In the genomic region with DNA sequence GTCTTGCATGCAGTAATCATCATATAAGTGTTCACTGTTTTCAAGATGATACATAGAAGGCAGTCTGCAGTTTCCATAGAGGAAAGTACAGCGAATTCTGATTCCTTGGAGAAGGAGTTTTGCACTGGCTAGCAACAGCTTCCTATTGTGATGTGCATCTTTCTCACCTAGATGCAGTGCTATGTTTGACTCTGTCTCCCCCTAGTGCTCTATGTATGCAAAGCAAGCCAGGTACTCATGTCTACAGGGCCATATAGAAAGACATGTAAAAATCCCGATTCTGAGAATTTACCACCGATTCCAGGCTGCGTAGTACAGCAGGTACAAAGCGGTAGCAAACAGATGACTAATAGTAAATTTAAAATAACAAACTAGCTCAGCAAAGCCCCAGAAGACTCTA, we compare ENCODE assay signal across 9 mouse cellular contexts. TPM values are rescaled to one million over a fixed set of nuclear protein-coding genes. Genes with fewer than 3 reads are reported as not detected.
DNase-seq lines count a peak whose midpoint lies in the region; ATAC-seq lines count a peak whose summit lies in the region.
"Had no signal": no experiment of that assay in that cellular context is flagged by ENCODE, and none has a peak within 500 bp of the region (broad histone marks: within the 10 kb centered on the region; RNA-seq: fewer than 3 reads in every experiment).

No protein-coding gene starts in this region.

- ATAC-seq in hindbrain, embryonic 13.5 days (ENCODE audit: low FRiP score) = peak; percentile 93
- ATAC-seq in erythroid progenitor cell, adult 5-6 weeks (replicated peaks; ENCODE audit: low FRiP score, poor library complexity, severe bottlenecking) = no peak

- no peaks in the 10 kb centered on the region for H3K4me1 ChIP-seq in hindbrain, embryonic 13.5 days (replicated peaks)

- DNase-seq in ovary, postnatal 14 days (ENCODE audit: low spot score) = peak; percentile 15
- DNase-seq in ovary, postnatal 36 days (ENCODE audit: low spot score) = no peak
- DNase-seq in cerebellum, postnatal 10 days = peak; percentile 62 to 63
- peak; percentile 62 to 77 for DNase-seq in left cerebral cortex, postnatal 25 days (ENCODE audit: low spot score in 2 of 2)
- peak; percentile 72 for DNase-seq in retina, postnatal 1 day
- no peak for DNase-seq in adrenal gland, adult 8-10 months

- intact Hi-C loops in left cerebral cortex, postnatal 25 days (cut with DNase I) = loop anchor here (2.0 to 10.0 kb wide), 2 partner anchors 125 to 887 kb away; a partner anchor contains a TSS

- H3K9ac ChIP-seq in hindbrain, embryonic 13.5 days = no peak overlapping the region

- no peaks in the 10 kb centered on the region for H3K9me3 ChIP-seq in hindbrain, embryonic 13.5 days

- H3K4me3 ChIP-seq in hindbrain, embryonic 13.5 days = no peak overlapping the region

- H3K27ac ChIP-seq in hindbrain, embryonic 13.5 days = no peak overlapping the region

- WGBS in hindbrain, embryonic 13.5 days = 64% methylated on average over 5 of the region's 5 CpGs

- no peak overlapping the region for H3K4me2 ChIP-seq in hindbrain, embryonic 13.5 days

- H3K27me3 ChIP-seq in hindbrain, embryonic 13.5 days = no peaks in the 10 kb centered on the region

- H3K36me3 ChIP-seq in hindbrain, embryonic 13.5 days = no peaks in the 10 kb centered on the region

RNA-seq across cellular contexts. Expression of a gene that starts 12.6 kb away (rescaled TPM):
- polyA plus RNA-seq in hindbrain, embryonic 13.5 days (2015; fragmentation: Nextera tagmentation; extraction: Ambion mirVana) = not detected in 2 replicates
- not detected for total RNA-seq in left cerebral cortex, postnatal 25 days (2021)
- total RNA-seq in adrenal gland, adult 8-10 months (2022) = not detected
- not detected in 2 replicates for total RNA-seq in erythroid progenitor cell, adult 5-6 weeks (2015; ENCODE audit: low replicate concordance)
- total RNA-seq in erythroid progenitor cell, adult 5-6 weeks (2017; ENCODE audit: low replicate concordance) = not detected in 2 replicates
- total RNA-seq: left cerebral cortex, postnatal 36 days had no signal

RNA-seq across cellular contexts. Expression of a gene that starts 16.0 kb away (rescaled TPM):
- polyA plus RNA-seq in hindbrain, embryonic 13.5 days (2015; fragmentation: Nextera tagmentation; extraction: Ambion mirVana) = 1.1 and 1.6 TPM in 2 replicates
- total RNA-seq in left cerebral cortex, postnatal 25 days (2021) = under 1 TPM in 1 of 2 experiments, not detected in 1; 0.60 TPM
- not detected for total RNA-seq in adrenal gland, adult 8-10 months (2022)
- not detected in 2 replicates for total RNA-seq in erythroid progenitor cell, adult 5-6 weeks (2015; ENCODE audit: low replicate concordance)
- total RNA-seq in erythroid progenitor cell, adult 5-6 weeks (2017; ENCODE audit: low replicate concordance) = not detected in 2 replicates
- total RNA-seq: left cerebral cortex, postnatal 36 days had no signal

RNA-seq across cellular contexts. Expression of a gene that starts 37.2 kb away (rescaled TPM):
- polyA plus RNA-seq in hindbrain, embryonic 13.5 days (2015; fragmentation: Nextera tagmentation; extraction: Ambion mirVana) = not detected in 2 replicates
- not detected for total RNA-seq in left cerebral cortex, postnatal 25 days (2021)
- not detected for total RNA-seq in adrenal gland, adult 8-10 months (2022)
- not detected in 2 replicates for total RNA-seq in erythroid progenitor cell, adult 5-6 weeks (2015; ENCODE audit: low replicate concordance)
- total RNA-seq in erythroid progenitor cell, adult 5-6 weeks (2017; ENCODE audit: low replicate concordance) = not detected in 2 replicates
- total RNA-seq: left cerebral cortex, postnatal 36 days had no signal

RNA-seq across cellular contexts. Expression of a gene that starts 39.4 kb away (rescaled TPM):
- not detected in 2 replicates for polyA plus RNA-seq in hindbrain, embryonic 13.5 days (2015; fragmentation: Nextera tagmentation; extraction: Ambion mirVana)
- not detected for total RNA-seq in left cerebral cortex, postnatal 25 days (2021)
- not detected for total RNA-seq in adrenal gland, adult 8-10 months (2022)
- total RNA-seq in erythroid progenitor cell, adult 5-6 weeks (2015; ENCODE audit: low replicate concordance) = not detected in 2 replicates
- total RNA-seq in erythroid progenitor cell, adult 5-6 weeks (2017; ENCODE audit: low replicate concordance) = not detected in 2 replicates
- total RNA-seq: left cerebral cortex, postnatal 36 days had no signal

Comparison
In these comparisons a context has a peak if more than half of its experiments do, and no peak if none do; other contexts are left out.
1. DNase-seq: peak in ovary, postnatal 14 days (single experiment), cerebellum, postnatal 10 days (2 of 2), left cerebral cortex, postnatal 25 days (2 of 2) and retina, postnatal 1 day (single experiment); none in ovary, postnatal 36 days (single experiment) and adrenal gland, adult 8-10 months (single experiment).